Mouse (Mus musculus): ENCODE data around the gene Prf1. TPM values are rescaled to one million over a fixed set of nuclear protein-coding genes. Genes with fewer than 3 reads are reported as not detected.
A peak's percentile ranks its signal among the peaks of the same experiment; 100 is the strongest.

Prf1 gene
- not detected for total RNA-seq (2021)

DNA sequence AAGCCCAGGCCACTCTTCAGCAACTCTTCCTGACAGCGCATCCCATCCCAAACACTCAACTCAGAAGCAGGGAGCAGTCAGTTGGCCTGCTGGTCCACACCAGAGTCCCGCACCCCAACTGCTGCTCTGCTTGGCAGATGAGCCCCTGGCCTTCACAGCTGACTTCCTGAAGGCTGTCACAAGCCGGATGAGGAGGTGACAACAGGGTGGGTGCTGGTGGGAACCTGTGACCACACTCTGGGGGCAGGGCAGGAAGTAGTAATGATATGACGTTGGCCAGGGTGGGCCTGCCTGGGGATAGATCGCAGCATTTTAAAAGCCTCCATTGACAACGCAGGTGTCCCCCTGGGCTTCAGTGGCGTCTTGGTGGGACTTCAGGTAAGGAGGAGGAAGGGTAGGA, at the start of gene Prf1:
Gene Prf1 (plus strand): TSS at position 357 of the 400 bp plus-strand sequence.
- DNase-seq = no peak

DNA sequence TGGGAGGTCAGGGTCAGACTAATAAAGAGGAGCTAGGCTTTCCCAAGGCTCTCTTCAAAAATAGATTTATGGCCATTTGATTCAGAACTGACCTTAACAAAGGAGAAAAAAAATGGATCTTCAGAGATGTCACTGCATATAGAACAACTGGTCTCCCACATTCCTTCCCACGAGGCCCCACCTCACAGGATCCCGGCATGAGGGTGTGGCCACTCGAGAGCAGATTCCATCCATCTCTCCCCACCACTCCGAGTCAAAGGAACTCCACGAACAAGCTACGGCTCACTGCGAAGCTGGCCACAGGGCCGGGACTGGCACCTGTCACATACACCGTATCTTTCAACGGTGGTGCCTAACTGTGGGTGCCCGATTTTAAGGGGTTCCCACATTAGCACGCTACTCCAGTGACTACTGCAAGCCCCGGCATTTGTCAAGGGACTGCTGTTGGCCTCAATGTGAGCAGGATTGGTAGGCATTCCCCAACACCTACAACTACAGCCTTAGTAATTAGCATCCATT, 49.0 kb upstream of the Prf1 start:
- no peak for DNase-seq

DNA sequence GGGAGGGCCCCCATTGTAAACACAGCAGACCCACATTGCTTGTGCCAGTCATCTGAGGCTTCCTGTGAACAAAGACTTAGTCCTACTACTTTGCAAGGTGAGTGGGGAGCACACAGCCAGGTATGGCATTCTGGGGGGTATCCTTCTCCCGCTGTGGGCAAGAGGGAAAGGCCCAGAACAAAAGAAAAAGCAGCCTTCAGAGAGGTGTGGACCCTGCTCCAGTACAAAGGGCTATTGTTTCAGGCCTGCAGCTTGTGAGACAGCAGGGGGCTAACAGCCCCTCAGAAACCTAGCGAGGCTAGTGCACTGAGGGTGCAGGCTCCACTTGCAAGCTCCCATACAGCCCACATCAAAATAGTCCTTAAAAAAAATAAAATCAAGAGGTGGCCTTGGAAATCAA, 47.7 kb upstream of the Prf1 start:
- no peak for DNase-seq

DNA sequence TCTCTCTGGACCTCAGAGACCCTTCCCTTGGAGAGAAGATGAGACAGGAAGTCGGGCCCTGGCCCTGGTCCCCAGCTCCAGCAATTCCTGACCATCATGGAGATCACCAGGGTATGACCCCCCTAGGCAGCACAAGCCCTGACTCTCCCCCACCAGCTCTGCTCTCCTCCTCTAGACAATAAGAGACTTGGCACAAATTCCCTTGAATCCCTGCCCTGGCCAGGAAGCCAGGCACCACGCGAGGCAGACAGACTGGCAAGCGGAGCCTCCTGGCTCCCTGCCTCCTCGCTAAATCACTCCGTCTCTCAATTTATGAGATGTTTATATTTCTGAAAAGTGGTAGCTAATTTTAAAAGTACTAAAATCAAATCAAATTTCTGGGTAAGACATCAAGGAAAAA, 42.9 kb upstream of the Prf1 start:
- DNase-seq = peak; percentile 56 to 57

DNA sequence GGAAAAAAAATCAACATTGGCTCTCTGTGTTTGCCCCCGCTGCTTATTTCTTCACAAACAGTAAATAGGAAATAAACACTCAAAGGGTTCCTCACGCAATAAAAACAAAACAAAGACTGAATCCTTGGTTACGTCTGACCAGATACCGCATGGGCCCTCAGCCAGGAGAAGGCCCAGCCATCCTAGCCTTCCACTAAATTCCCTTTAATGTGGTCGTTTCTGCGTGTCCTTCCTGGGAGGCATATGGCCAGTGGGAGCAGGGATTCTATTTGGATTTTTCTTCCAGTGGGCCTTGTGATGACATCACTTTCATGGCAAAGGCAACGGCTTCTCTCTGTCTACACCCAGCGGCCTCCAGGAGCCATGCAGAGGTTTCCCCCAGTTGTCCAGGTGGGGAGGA, 42.4 kb upstream of the Prf1 start:
- DNase-seq = no peak

DNA sequence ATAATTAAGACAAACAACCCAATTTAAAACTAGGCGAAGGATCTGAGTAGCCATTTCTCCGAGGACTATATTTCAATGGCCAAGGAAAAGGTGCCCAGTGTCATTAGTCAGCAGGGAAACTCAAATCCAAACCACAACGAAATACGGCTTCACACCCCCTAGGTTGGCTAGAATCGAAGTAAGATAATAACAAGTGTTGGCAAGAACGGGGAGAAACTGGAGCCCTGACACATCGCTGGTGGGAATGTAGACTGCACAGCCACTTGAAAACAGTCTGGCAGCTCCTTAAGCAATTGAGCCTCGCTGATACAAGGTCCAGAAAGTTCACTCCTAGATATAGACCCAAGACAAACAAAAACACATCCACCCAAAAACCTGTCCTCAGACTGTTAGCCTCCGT, 41.0 kb upstream of the Prf1 start:
- DNase-seq = no peak

DNA sequence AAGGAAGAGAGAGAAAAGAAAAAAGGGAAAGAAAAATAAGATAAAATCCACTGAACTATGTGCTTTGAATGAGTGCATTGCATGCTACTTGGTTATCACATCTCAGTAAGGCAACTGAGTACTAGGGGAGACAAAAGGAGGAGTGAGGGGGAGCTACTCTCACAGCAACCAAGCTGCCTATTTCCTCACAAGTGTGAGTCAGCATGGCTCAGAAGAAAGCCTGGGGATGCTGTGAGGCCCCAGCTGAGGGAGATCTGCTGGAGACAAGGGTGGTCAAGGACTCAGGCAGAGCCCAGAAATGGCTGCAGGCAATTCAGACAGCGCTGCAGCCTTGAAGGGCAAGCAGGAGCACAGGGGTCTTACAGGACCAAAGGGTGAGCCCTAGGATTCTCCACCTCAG, 39.5 kb upstream of the Prf1 start:
- no peak for DNase-seq

DNA sequence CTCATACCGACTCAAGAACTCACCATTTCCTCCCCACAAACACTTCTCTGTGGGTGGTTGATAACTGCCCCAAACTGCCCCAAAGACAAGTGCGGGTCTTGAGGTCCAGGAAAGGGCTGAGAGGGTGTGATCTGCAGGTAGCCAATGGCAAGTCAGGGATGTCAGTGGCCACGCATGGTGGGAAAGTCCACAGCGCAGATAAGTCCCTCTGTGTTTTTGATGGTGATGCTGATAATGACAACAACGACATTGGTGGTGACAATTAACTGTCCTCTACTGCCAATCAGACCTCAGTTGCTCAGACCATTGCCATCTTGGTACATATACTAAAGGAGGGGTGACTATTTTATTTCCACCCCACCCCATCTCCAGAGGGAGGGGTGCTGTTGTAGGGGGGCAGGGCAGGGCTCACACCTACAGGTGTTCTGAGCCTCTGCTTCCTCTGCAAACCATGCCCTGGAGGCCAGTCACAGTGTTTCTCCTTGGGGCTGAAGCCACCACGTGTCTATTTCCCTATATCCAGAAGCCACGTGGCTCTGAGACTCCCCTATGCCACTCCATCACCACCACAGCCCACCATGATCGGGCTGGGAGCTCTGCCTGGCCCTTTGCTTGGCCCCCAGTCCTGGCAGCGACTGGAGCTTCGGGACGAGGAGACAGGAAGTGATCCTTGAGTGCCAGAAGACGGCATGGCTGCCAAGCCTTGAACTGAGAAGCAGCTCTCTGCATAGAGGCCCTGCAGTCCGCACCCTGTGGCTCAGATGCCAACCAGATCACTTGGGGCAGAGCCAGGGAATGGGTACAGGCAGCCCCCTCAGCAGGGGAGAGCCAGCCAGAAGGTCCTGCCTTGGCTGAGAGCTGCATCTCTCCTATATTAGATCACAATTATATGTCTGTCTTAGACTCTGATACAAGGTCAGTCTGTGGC, 36.1 kb upstream of the Prf1 start:
- DNase-seq = no peak

DNA sequence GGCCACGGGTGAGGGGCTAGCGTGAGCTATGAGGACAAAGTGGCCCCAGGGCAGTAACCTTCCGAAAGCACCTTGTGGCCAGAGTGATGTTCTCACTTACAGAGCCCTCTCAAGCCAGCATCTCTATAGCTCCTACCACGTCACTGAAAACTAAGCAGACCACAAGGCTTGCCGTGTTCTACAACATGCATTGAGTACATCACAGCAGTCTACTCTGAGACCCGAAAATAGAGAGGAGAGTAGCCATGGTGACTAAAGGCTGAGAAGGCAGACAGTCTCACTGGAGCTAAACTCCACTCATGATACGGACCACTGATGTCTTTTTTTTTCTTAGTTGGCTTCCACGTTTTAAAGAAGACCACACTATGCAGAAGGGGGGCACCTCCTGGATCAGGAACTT, 34.0 kb upstream of the Prf1 start:
- no peak for DNase-seq

DNA sequence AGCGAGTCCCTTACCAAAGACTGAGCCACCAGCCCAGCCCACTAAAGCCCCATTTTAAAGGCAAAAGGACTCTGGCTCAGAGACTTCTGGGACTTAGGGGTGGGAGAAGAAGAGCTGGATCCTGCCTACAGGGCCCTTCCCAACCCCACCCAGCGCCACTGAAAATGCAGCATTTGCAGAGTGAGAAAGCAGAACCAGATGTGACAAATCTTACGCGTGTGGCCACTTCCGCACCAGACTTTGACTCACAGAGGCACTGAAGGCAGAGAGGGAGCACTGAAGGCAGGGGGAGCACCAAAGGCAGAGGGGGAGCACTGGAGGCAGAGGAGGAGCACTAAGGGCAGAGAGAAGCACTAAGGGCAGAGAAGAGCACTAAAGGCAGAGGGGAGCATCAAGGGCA, 30.3 kb upstream of the Prf1 start:
- DNase-seq = no peak

DNA sequence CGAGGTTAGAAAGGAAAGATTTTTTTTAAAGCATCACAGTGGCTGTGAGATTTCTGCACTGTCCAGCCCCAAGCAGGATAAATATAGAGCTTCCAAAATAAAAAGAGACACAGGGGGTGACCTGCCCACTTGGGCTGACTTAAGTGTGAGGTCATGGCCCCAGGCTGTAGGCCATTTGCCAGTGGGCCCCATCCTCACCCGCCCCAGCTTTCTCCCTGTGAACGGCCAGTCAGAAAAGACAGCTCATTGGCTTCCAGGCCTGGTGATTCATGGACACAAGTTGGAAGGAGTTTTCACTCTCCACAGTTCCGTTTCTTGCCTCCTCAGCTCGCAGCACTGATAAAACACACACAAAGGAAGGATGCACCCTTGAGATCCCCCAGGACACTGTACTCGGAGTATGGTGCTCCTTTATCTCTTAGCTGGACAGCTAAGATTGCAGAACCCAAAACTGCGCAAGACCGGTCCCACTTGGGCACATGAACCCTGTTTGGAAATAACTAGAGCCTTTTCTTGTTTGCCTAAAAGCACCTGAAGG, 25.5 kb upstream of the Prf1 start:
- DNase-seq = no peak

DNA sequence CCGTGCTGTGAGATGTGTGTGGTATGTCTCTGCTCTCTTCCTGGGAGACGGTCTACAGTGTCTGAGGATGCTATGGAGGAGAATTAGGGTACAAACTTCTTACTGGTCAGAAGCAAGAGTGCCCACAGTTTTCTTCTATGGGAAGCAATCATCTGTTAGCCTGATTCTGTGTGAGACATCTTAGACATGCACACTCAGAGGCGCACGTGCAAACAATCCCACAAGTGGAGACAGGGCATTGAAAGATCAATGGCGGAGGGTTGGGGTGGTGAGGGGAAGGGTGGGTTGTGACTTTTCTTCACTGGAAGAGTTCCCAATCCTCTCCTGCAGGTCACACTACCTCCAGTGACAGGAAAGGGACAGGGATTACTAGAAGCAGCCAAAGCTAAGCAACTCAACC, 25.0 kb upstream of the Prf1 start:
- DNase-seq = no peak

DNA sequence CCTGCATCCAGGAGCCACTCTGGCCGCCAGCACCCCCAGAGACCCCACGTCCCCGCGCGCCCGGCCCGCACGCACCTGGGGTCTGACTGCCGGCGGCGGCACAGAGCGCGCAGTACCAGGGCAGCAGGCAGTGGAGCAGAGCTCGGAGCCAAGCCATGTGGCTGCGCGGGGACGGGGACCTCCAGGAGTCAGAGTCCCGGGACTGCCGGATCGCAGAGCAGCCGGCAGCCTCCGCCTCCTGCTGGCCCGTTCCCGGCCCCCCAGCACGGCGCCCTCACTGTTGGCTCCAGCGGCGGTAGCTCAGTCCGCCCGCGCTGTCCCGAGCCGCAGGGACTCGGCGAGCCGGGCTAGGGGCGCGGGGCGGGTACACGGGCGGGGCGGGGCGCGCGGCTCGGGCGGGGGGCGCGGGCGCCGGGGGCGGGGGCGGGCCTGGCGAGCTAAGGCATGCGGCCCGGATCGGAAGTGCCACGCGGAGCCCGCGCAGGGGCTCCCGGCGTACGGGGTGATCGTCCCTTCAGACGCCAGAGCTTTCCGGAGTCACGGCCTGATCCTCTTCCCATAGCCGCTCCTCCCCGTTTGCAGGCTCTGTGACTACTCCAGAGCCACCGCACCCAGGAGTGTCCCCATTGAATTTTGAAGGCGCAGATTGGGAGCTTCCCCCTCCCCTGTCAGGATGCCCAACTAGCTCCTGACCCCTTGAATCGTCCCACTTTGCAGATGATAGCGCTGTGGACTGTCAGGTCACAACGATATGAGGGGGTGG, 24.4 kb upstream of the Prf1 start, which contains the start of gene Adamts14:
Gene Adamts14 (minus strand): TSS at position 358 of the 763 bp plus-strand sequence.
- no peak for DNase-seq

DNA sequence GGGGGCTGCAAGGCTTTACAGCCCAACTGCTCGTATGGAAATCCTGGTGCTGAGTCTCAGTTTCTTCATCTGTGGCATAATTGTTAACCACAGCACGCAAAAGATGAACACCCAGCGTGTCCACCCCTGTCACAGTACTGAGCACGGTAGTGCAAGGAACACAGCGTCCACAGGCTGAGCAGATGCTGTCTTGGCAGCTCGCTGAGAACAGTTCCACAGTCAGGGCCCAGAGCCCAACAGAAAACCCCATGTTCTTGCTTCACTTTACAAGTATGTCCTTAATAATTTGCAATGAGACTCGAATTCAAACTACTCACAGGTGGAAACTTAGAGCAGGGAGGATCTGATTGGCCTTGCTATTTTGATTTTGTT, 23.8 kb upstream of the Prf1 start:
- peak; percentile 38 for DNase-seq

DNA sequence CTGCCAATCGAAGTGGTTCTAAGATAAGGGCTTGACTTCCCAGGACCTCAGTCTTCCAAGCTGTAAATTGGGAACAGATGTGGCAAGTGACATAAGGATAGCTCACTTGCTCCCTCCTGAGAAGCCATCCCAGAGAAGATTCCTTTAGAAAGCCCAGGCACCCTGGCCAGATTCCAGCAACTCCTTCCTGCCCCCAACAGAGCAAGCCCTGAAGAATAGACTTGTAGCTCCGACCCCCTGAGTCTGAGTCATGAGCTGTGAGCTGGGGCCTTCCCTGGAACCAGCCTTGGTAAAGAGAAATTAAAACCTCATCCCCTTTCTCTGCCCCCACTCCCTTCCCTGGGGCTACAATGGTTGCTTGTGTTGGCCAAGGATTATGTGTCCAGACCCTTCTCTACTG, 23.1 kb upstream of the Prf1 start:
- DNase-seq = no peak

DNA sequence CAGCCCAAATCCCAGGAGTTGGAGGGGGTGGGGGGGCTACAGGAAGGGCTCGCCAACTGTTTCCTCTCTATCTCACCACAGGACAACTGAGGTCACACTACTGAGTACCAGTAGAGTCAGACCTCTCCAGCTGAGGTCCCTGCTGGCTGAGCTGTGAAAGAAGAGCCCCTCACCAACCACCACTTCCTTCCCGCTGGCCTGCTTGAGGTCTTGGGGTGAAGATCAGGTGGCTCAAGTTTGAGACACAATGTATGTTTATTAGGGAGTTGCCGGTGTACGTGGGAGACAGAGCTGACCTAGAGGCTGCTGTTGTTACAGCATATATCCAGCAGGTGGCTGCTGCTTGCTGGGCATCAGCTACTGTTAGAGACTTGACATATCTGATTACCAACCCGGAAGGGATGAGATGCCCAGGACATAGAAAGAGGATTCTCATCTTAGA, 21.9 kb upstream of the Prf1 start:
- no peak for DNase-seq

DNA sequence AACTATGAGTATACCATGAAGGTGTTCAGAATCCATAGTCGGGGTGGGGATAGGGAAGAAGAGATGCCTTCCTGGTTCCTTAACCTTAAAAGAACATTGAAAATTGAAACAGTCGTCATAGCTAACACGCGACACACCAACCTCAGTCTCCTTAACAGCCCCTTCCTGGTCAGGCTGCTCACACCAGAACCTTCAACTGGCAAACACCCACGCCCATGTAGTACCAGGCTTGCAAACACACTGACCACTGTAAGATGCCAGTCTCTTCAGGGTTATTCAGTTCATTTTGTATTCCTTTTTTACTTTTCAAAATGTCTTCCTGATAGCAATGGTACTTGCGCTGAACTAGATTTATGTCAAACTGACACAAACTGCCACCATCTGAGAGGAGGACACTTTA, 20.6 kb upstream of the Prf1 start:
- no peak for DNase-seq

DNA sequence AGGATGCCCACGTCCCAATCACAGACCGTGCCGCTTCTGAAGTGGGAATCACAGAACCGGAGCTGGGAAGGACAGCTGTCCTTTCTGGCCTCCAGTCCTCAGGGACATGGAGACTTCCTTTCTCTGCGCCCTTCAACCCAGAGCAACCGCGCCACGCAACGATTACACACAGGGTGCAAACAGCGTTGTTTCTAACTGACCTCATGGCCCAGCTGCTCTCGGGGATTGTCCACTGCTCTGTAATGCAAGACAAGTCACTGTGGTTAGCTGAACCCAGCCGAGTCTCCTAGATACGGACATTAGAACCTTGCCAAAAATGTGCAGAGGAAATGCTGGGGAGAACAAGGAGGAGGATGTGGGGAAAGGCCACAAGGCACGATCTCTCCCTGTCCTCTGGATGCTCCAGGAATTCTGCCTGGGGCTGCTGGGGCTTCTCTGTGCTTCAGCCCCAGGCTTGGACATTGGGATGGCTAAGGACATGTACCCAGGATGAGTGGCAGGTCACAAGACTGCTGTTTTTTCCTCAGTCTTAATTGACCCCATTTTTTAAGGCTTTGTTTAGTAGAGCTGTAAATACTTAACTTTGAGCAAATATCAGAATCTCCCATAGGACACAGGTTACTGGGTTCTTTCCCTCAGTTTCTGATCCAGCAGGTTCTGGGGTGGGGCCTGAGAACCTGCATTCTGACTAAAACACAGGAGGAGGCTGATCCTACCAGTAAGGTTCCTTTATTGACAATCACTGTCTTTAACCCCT, 19.5 kb upstream of the Prf1 start:
- no peak for DNase-seq

DNA sequence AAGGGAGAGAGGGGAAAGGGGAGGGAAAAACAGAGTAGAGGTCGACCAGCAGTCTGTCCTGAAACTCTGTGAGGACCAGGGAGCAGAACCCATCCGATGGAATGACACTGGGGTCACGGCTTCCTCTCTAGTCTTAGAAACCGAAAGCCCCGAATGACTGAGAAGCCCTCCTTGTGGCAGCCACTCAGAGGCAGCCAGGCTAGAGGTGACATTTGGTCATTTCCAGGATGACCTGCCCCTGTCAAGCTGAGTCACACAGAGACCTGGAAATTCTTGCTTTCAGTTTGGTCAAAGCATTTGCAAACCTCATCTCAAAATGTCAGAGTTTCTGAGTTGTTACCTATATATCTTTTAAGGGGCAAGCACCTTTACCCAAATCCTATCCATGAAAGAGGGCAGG, 16.5 kb upstream of the Prf1 start:
- no peak for DNase-seq

DNA sequence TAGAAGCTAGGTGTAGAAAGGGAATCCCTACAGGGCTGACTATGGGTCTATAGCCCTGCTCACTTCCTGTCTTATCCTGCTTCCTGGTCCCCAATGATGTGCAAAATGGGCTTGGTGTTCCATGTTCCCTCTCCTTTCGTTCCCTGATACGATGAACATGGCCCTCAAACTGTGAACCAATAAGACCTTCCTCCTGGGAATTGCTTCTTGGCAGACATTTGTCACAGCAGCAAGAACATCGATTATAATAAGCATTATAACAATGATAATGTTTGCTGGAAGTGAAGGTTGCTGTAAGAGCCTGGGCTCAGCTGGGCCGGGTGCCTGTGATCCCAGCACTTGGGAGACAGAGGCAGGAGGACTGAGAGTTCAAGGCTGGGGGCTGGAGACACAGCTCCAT, 13.3 kb upstream of the Prf1 start:
- no peak for DNase-seq

DNA sequence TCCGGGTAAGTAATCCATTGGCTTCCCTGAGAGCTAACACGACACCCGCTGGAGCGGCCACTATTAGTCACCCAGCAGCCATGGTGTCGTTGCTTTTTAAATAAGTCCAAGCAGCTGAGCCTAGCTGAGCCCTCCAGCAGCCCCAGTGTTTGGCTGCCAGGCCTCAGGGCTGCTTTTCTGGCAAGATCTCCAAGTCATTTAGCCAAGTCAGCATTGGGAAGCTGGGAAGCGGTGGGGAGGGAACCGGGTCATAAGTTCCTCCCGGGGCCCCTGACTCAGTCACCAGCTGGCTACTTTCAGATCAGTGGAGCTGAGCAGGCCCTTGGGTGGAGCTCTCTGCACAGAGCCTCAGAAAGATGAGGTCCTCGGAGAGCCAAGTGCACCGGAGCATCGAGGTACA, 12.4 kb upstream of the Prf1 start:
- no peak for DNase-seq

DNA sequence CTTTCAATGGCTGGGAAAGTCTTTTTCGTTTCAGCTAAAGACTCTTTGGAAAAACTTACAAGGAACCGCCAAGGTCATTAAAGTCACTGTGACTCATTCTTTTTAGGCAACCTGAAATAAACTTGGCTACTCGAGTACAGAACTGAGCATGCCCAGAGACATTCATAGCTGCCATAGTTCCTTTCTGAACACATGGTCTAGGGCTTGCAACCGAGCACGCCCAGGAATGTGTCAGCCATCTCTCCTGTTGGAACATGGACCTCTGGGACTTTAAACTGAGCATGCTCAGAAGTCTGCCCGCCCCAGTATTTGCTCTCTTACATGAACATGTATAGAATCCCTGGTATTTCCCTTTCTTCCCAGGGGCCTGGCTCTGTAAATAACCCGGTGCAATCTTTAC, 11.4 kb upstream of the Prf1 start:
- no peak for DNase-seq

DNA sequence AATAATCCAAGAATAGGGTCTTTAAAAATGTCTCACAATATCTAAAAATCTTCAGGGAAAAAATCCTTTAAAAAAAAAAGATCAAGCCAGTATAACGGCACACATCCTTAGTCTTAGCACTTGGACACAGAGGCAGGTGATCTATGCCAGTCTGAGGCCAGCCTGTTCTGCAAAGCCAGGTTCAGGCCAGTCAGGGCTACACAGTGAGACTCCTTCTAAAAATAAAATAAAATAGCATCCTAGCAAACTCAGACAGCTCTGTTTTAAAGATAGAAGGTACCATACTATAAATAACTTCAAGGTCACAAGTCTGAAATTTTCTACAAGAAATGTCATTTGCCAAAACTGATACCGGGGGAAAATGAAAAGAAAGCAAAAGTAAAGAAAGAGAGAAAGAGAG, 7.6 kb upstream of the Prf1 start:
- DNase-seq = no peak

Data from layer of hippocampus, postnatal 36 days (tissue).